Mouse (Mus musculus): ENCODE results near the gene B4galnt1. TPM values are rescaled to one million over a fixed set of nuclear protein-coding genes. Genes with fewer than 3 reads are reported as not detected.
"Not testable (repeated sequence)": the region's sequence is repeated elsewhere in the genome, so short reads cannot be mapped to it uniquely, and the experiment has no call there.

Gene B4galnt1
- total RNA-seq, 2 experiments from 2014 or later: 99.8 to 109 TPM

GRCm38 (mm10) chr10:127185506-127185905 lies 20.5 kb downstream of the B4galnt1 start:
- DNase-seq: no peak
- intact Hi-C loops (cut with DNase I): no loop called here

GRCm38 (mm10) chr10:127186451-127186850 lies 21.4 kb downstream of the B4galnt1 start:
- no peak for DNase-seq
- intact Hi-C loops (cut with DNase I): no loop called here

- intact Hi-C loops (cut with DNase I): no loop called here
- DNase-seq: peak; percentile 57
Observed at GRCm38 (mm10) chr10:127187371-127188078, 22.5 kb downstream of the B4galnt1 start.

GRCm38 (mm10) chr10:127188079-127188453 lies 23.0 kb downstream of the B4galnt1 start:
- intact Hi-C loops (cut with DNase I): no loop called here
- no peak for DNase-seq

GRCm38 (mm10) chr10:127188465-127189115 lies 23.6 kb downstream of the B4galnt1 start:
- intact Hi-C loops (cut with DNase I): no loop called here
- peak; percentile 82 for DNase-seq

GRCm38 (mm10) chr10:127189116-127189650 lies 24.2 kb downstream of the B4galnt1 start:
- intact Hi-C loops (cut with DNase I): no loop called here
- no peak for DNase-seq

- intact Hi-C loops (cut with DNase I): no loop called here
- DNase-seq: peak; percentile 45
Observed at GRCm38 (mm10) chr10:127189651-127190381, 24.8 kb downstream of the B4galnt1 start, which contains the start of gene Arhgef25. Gene Arhgef25, minus strand, starts transcription at chr10:127190083.

GRCm38 (mm10) chr10:127190398-127191190 lies 25.6 kb downstream of the B4galnt1 start:
- intact Hi-C loops (cut with DNase I): no loop called here
- DNase-seq: no peak

GRCm38 (mm10) chr10:127191191-127192056 lies 26.4 kb downstream of the B4galnt1 start:
- DNase-seq: no peak
- intact Hi-C loops (cut with DNase I): no loop called here

GRCm38 (mm10) chr10:127192057-127192328 lies 27.0 kb downstream of the B4galnt1 start:
- intact Hi-C loops (cut with DNase I); DNase-seq: not testable (repeated sequence)

GRCm38 (mm10) chr10:127193011-127193410 lies 28.0 kb downstream of the B4galnt1 start:
- intact Hi-C loops (cut with DNase I): no loop called here
- DNase-seq: no peak

GRCm38 (mm10) chr10:127194428-127195327 lies 29.7 kb downstream of the B4galnt1 start:
- peak; percentile 48 for DNase-seq
- intact Hi-C loops (cut with DNase I): no loop called here

GRCm38 (mm10) chr10:127195328-127196129 lies 30.5 kb downstream of the B4galnt1 start, which contains the start of gene Dtx3:
Gene Dtx3, minus strand, starts transcription at chr10:127195728.
- peak; percentile 58 for DNase-seq
- intact Hi-C loops (cut with DNase I): no loop called here

GRCm38 (mm10) chr10:127196392-127196791 lies 31.4 kb downstream of the B4galnt1 start:
- DNase-seq: peak; percentile 44
- intact Hi-C loops (cut with DNase I): no loop called here

GRCm38 (mm10) chr10:127197104-127197503 lies 32.1 kb downstream of the B4galnt1 start:
- DNase-seq: no peak
- intact Hi-C loops (cut with DNase I): no loop called here

GRCm38 (mm10) chr10:127197505-127198110 lies 32.6 kb downstream of the B4galnt1 start:
- DNase-seq: no peak

GRCm38 (mm10) chr10:127198492-127198891 lies 33.5 kb downstream of the B4galnt1 start:
- intact Hi-C loops (cut with DNase I): no loop called here

More at GRCm38 (mm10) chr10:127197505-127198110, 32.6 kb downstream of the B4galnt1 start:
- intact Hi-C loops (cut with DNase I): no loop called here

More at GRCm38 (mm10) chr10:127198492-127198891, 33.5 kb downstream of the B4galnt1 start:
- no peak for DNase-seq
